Mouse (Mus musculus): ENCODE results near the gene Proca1. TPM values are rescaled to one million over a fixed set of nuclear protein-coding genes. Genes with fewer than 3 reads are reported as not detected.

Gene Proca1
- total RNA-seq, 2 experiments from 2014 or later = 3.6 to 5.7 TPM

- no peak for DNase-seq
Measured at GRCm38 (mm10) chr11:78166161-78166560, 27.0 kb upstream of the Proca1 start.

GRCm38 (mm10) chr11:78166640-78167039 is 26.6 kb upstream of the Proca1 start:
- DNase-seq = no peak

- DNase-seq = no peak
Measured at GRCm38 (mm10) chr11:78167257-78167959, 25.8 kb upstream of the Proca1 start.

- DNase-seq = no peak
Measured at GRCm38 (mm10) chr11:78168541-78169468, 24.4 kb upstream of the Proca1 start.

GRCm38 (mm10) chr11:78170306-78170705 is 22.9 kb upstream of the Proca1 start:
- DNase-seq = no peak

- DNase-seq = no peak
Measured at GRCm38 (mm10) chr11:78171328-78171727, 21.9 kb upstream of the Proca1 start.

GRCm38 (mm10) chr11:78172034-78172747 is 21.0 kb upstream of the Proca1 start:
- no peak for DNase-seq

- no peak for DNase-seq
Measured at GRCm38 (mm10) chr11:78172748-78173383, 20.3 kb upstream of the Proca1 start.

GRCm38 (mm10) chr11:78174506-78174905 is 18.7 kb upstream of the Proca1 start:
- no peak for DNase-seq

- no peak for DNase-seq
Measured at GRCm38 (mm10) chr11:78175771-78176401, 17.3 kb upstream of the Proca1 start.

GRCm38 (mm10) chr11:78176402-78176862 is 16.8 kb upstream of the Proca1 start, which contains the start of the genes Nek8 and Tlcd1:
Gene Nek8 (minus strand): TSS chr11:78176675.
Gene Tlcd1 (plus strand): TSS chr11:78176711.
- peak; percentile 83 to 84 for DNase-seq

GRCm38 (mm10) chr11:78176905-78177331 is 16.3 kb upstream of the Proca1 start:
- DNase-seq = no peak

- no peak for DNase-seq
Measured at GRCm38 (mm10) chr11:78177437-78177836, 15.8 kb upstream of the Proca1 start.

GRCm38 (mm10) chr11:78177903-78178858 is 15.0 kb upstream of the Proca1 start:
- DNase-seq = peak; percentile 92 to 93

GRCm38 (mm10) chr11:78178859-78179437 is 14.2 kb upstream of the Proca1 start:
- DNase-seq = peak; percentile 44 to 55

- DNase-seq = no peak
Measured at GRCm38 (mm10) chr11:78179438-78179999, 13.7 kb upstream of the Proca1 start.

GRCm38 (mm10) chr11:78180081-78180761 is 13.0 kb upstream of the Proca1 start:
- DNase-seq = no peak

GRCm38 (mm10) chr11:78181830-78182357 is 11.3 kb upstream of the Proca1 start:
- no peak for DNase-seq

GRCm38 (mm10) chr11:78182450-78182849 is 10.7 kb upstream of the Proca1 start:
- DNase-seq = no peak
